Mouse (Mus musculus) neural tube, embryonic 12.5 days (tissue): ENCODE results near the gene Tacr2. TPM values are rescaled to one million over a fixed set of nuclear protein-coding genes. Genes with fewer than 3 reads are reported as not detected.

ENCODE experiments used
- ATAC-seq: fragments of 200-750 bp; cut with Nextera tagmentation; 2 replicates; pipeline ENCODE4 v1.8.0; 2017; ENCODE audit warnings: low read depth, mild to moderate bottlenecking, moderate TSS enrichment, moderate library complexity; ENCODE audit not compliant: low FRiP score
- H3K27ac ChIP-seq: fragments of 300-500 bp; sonication (generic); 2 replicates; pipeline ENCODE4 v1.5.1; 2016
- H3K27me3 ChIP-seq: fragments of 300-500 bp; sonication (generic); replicated peaks from 2 replicates; pipeline ENCODE4 v1.6.1; 2016; ENCODE audit warnings: mild to moderate bottlenecking
- H3K36me3 ChIP-seq: fragments of 300-500 bp; sonication (generic); 2 replicates; pipeline ENCODE4 v1.6.1; 2016; ENCODE audit warnings: mild to moderate bottlenecking
- H3K4me1 ChIP-seq: fragments of 300-500 bp; sonication (generic); 2 replicates; pipeline ENCODE4 v1.6.1; 2016
- H3K4me2 ChIP-seq: fragments of 300-500 bp; sonication (generic); replicated peaks from 2 replicates; pipeline ENCODE4 v1.6.1; 2016; ENCODE audit warnings: mild to moderate bottlenecking
- H3K4me3 ChIP-seq: fragments of 300-500 bp; sonication (generic); 2 replicates; pipeline ENCODE4 v1.5.1; 2016
- H3K9ac ChIP-seq: fragments of 300-500 bp; sonication (generic); 2 replicates; pipeline ENCODE4 v1.6.1; 2016; ENCODE audit warnings: mild to moderate bottlenecking
- H3K9me3 ChIP-seq: fragments of 300-500 bp; sonication (generic); 2 replicates; pipeline ENCODE4 v1.6.1; 2016; ENCODE audit warnings: mild to moderate bottlenecking
- WGBS: fragments of 180-500 bp; shearing (Covaris S2); methylation state at CpG from one replicate; pipeline ENCODE4 v1.1.7; 2016; 5-methylcytosine and 5-hydroxymethylcytosine counted together
- polyA plus RNA-seq: library from polyadenylated mRNA; unstranded; fragments of >200 nt; fragmentation: Nextera tagmentation; extraction: Ambion mirVana; gene quantifications from 2 replicates; pipeline ENCODE4 v1.2.1, GENCODE M21; 2016

Gene Tacr2
- not detected in 2 replicates for polyA plus RNA-seq

DNA sequence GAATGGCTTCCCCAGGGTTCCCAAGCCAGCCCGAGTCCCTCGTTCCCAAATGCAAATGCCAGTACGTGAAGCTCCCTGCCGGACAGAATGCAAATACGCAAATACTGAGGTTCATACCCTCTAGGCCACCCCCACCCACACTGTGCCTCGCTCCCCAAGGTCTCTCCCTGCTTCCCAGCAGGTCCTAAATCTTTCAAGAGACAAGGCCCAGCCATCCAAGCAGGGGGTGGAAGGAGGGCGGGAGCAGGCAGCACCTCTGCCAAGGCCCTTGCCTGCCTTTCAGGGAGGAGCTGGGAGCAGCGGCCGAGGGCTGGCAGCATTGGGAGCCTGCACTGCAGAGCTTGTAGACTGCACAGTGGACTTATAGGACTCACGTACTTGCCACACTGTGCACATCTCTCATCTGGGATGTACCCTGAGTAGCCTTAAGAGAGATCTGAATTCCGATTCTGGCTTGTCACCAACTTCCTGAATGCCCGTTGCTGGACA is at the start of gene Tacr2:
Gene Tacr2 (plus strand): TSS at position 439 of the 489 bp plus-strand sequence.
- H3K27me3 ChIP-seq = no peaks in the 10 kb centered on the region
- H3K9me3 ChIP-seq = no peaks in the 10 kb centered on the region
- 52% methylated on average over 12 of the region's 12 CpGs for WGBS
- H3K36me3 ChIP-seq = no peaks in the 10 kb centered on the region
- no peak for ATAC-seq
- no peak within 1 kb of the TSS for H3K9ac ChIP-seq
- no peak within 1 kb of the TSS for H3K4me3 ChIP-seq
- no peaks in the 10 kb centered on the region for H3K4me1 ChIP-seq
- H3K27ac ChIP-seq = no peak within 1 kb of the TSS
- no peak within 1 kb of the TSS for H3K4me2 ChIP-seq

DNA sequence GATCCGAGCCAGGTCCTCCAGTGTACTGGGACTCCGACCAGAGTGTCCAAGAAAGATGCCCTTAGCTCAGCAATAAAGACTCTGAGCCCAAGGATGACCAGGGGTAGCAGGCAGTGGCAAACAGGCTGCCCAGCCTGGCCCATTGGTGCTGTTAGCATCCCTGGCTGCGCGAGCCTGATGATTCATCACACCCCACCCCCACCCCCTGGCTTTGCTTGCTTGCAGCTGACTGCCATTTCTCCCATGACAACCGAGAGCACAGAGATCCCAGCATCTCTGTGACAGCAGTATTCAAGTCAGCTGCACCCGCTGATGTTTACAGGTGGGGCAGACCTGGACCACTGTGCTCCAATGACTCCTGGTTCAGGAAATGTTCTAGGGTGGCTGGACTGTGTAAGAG is 49.7 kb upstream of the Tacr2 start:
- Histone ChIP-seq H3K9me3 (no peaks in the 10 kb centered on the region), H3K4me1 (no peaks in the 10 kb centered on the region), H3K36me3 (no peaks in the 10 kb centered on the region), H3K27me3 (no peaks in the 10 kb centered on the region), H3K4me3 (no peak overlapping the region), H3K9ac (no peak overlapping the region), H3K4me2 (no peak overlapping the region), H3K27ac (no peak overlapping the region)
- ATAC-seq = no peak
- 89% methylated on average over 6 of the region's 6 CpGs for WGBS

DNA sequence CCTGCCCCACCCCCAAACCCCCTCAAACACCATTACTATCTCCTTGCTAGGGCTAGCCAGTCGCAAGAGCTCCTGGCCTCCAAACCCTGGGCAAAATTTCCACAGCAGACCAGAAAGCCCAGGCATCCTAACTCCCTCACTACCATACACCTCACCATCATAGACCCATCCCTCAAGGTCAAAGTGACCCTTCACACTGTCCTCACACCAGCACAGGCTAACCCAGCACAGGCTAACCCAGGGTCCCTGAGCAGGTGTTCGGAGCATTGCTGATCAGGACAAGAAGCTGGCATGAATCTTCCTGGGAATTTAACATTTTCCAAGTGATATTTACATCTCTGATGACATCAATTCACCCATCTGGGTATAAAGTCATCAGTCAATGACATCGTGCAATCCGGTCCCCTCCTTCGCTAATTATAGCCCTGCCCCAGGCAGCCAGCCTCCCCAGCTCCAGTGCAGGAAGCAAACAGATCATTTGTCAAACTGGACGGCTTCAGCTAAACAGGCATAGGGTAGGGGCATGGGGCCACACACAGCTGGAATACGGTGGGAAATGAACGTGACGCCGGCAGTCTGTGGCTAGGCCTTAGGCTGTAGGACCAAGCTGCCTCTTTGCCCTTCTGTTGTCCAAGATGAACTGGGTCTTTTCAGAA is 43.9 kb upstream of the Tacr2 start:
- no peak overlapping the region for H3K4me2 ChIP-seq
- H3K27ac ChIP-seq = no peak overlapping the region
- H3K4me3 ChIP-seq = no peak overlapping the region
- no peak overlapping the region for H3K9ac ChIP-seq
- 27% methylated on average over 10 of the region's 10 CpGs for WGBS
- peaks cover 12% of the 10 kb centered on the region; the same call in 1 of the 2 replicates for H3K4me1 ChIP-seq
- no peak for ATAC-seq
- no peaks in the 10 kb centered on the region for H3K9me3 ChIP-seq
- no peaks in the 10 kb centered on the region for H3K27me3 ChIP-seq
- no peaks in the 10 kb centered on the region for H3K36me3 ChIP-seq

DNA sequence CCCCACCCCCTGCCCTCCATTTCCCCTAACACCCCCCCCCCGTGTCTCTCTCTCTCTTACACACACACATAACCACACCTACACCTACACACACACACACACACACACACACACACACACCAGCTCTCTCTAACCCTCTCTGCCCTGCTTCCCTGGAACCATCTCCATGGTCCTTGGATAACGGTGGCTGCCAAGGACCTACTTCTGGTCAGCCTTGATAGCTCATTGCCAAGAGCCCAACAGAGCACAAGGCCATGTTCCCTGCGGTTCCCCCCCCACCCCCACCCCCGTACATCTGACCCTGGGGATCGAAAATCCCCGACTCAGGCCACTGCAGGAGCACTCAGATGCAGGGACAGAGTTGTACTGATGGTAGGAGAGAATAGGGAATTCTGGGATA is 40.9 kb upstream of the Tacr2 start:
- Histone ChIP-seq H3K4me2 (no peak overlapping the region), H3K27ac (no peak overlapping the region), H3K27me3 (no peaks in the 10 kb centered on the region), H3K9me3 (no peaks in the 10 kb centered on the region), H3K36me3 (no peaks in the 10 kb centered on the region), H3K4me1 (peaks cover 12% of the 10 kb centered on the region; the same call in 1 of the 2 replicates), H3K4me3 (no peak overlapping the region), H3K9ac (no peak overlapping the region)
- WGBS = 76% methylated on average over 6 of the region's 6 CpGs
- ATAC-seq = no peak

DNA sequence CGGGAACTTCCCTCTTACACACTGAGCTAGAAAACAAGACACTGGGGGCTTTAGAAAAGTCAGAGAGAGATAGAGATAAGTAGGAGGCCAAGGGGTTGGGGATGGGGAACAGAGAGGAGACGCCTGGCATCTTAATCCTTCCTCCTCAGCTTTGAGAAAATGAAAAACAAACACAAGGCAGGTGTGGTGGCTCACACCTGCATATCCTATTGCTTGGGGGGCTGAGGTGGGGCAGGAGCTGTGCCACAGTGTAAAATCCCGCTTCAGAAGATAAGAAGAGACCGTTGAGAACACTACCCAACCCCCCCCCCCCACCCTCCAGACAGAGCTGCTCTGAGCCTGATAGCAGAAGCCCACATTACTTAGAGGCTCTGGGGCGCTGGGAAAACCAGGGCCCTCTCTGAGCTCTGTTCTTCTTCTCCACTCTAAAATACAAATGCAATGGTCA is 37.0 kb upstream of the Tacr2 start:
- no peak overlapping the region for H3K4me3 ChIP-seq
- H3K27ac ChIP-seq = no peak overlapping the region
- no peaks in the 10 kb centered on the region for H3K9me3 ChIP-seq
- no peaks in the 10 kb centered on the region for H3K36me3 ChIP-seq
- no peak overlapping the region for H3K4me2 ChIP-seq
- WGBS = 76% methylated on average over 5 of the region's 5 CpGs
- H3K27me3 ChIP-seq = no peaks in the 10 kb centered on the region
- no peaks in the 10 kb centered on the region; the same call in 1 of the 2 replicates for H3K4me1 ChIP-seq
- ATAC-seq = no peak
- H3K9ac ChIP-seq = no peak overlapping the region

DNA sequence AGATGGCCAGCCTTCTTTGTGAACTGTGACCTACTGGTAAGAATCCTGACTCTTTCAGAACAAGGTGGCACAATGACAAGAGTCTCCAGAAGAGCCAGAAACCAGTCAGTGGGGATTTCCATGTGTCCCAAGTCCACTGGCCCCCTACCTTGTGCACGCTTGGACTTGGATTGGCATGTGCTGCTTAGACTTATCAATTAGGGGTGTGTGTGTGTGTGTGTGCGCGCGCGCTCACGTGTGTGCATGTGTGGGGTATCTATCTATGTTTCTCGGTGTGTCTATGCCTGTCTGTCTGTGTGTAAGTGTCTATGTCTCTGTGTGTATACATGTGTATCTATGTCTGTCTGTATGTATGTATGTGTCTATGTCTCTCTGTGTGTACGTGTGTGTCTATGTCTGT is 36.6 kb upstream of the Tacr2 start:
- H3K9ac ChIP-seq = no peak overlapping the region
- H3K4me1 ChIP-seq = no peaks in the 10 kb centered on the region; the same call in 1 of the 2 replicates
- H3K27me3 ChIP-seq = no peaks in the 10 kb centered on the region
- WGBS = 90% methylated on average over 8 of the region's 8 CpGs
- H3K4me2 ChIP-seq = no peak overlapping the region
- no peak overlapping the region for H3K4me3 ChIP-seq
- H3K36me3 ChIP-seq = no peaks in the 10 kb centered on the region
- no peak overlapping the region for H3K27ac ChIP-seq
- no peak for ATAC-seq
- no peaks in the 10 kb centered on the region for H3K9me3 ChIP-seq

DNA sequence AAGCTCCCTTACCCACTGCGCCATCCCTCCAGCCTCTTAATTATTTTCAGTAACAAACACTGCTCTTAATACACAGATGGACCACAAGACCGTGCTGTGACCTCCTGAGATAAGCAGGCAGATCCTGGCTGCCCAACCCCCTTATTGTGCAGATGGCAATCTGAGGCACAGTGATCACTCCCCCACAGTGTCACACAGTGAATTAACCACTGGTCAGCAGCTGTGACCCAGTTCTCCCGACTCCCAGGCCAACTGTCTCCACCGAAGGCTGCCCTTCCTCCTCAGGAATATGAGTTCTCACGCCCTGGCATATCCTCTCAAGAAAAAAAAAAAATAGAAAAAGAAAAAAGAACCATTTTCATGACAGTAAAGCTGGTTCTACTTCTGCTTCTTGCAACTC is 35.6 kb upstream of the Tacr2 start:
- H3K36me3 ChIP-seq = no peaks in the 10 kb centered on the region
- 51% methylated on average over 5 of the region's 5 CpGs for whole genome bisulfite sequencing
- no peaks in the 10 kb centered on the region for H3K27me3 ChIP-seq

DNA sequence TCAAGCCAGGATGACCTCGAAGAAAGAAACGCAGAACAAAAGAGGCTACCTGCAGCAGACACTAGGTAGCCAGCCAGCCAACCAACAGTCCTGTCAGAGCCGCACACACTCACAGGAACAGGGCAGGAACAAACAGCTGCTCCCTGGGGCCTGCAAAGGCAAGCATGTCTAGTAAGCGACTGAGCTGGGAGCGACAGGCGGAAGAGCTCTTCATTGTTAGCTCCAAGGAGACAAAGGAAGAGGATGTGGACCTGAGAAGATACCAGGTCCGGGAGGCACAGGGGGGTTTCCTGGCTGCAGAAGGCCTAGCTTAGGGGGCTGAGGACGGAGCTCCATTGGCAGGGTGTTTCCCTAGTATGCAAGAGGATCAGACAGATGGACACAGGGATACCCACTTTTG is 35.0 kb upstream of the Tacr2 start:
- Histone ChIP-seq H3K36me3 (no peaks in the 10 kb centered on the region), H3K4me3 (no peak overlapping the region), H3K4me1 (no peaks in the 10 kb centered on the region; the same call in 1 of the 2 replicates), H3K27me3 (no peaks in the 10 kb centered on the region), H3K9ac (no peak overlapping the region), H3K9me3 (no peaks in the 10 kb centered on the region), H3K27ac (no peak overlapping the region), H3K4me2 (no peak overlapping the region)
- 53% methylated on average over 8 of the region's 8 CpGs for WGBS
- no peak for ATAC-seq

More for the DNA sequence above, 35.6 kb upstream of the Tacr2 start:
- H3K4me3 ChIP-seq = no peak overlapping the region
- H3K4me2 ChIP-seq = no peak overlapping the region
- H3K4me1 ChIP-seq = no peaks in the 10 kb centered on the region; the same call in 1 of the 2 replicates
- no peaks in the 10 kb centered on the region for H3K9me3 ChIP-seq
- no peak for ATAC-seq
- no peak overlapping the region for H3K9ac ChIP-seq
- H3K27ac ChIP-seq = no peak overlapping the region

DNA sequence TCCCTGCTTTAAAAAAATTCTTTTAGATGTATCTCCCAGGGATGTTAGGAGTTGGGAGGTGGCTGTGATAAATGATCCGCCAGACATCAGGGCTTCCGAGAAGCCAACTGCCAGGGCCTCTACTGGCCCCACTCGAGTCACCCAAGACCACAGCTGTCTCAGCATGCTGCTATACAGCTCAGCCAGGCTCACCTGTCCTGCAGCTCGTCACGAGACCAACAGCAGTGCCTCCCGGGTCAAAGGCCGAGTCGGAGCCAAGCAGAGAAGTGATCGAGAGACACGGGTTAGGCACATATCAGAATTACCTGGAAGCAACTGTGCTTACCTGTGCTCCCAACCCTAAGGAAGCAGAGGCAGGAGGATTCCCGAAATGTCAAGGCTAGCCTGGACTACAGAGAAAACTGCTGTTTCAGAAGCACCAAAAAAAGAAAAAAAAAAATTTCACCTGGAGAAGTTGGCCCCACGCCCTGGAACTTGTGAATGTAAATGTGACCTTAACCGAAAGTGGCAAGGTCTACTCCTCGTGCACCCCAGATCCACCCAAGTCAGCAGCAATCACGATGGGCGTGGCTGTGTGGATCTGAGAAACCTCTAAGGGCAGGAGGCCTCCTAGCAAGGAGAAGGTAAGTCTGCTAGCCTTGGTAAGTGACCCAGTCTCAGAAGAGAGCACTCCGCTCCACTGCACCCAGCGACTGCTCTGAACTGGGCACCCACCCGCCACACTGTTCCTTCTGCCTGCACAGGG is 34.0 kb upstream of the Tacr2 start:
- ATAC-seq = no peak
- no peaks in the 10 kb centered on the region for H3K36me3 ChIP-seq
- H3K9me3 ChIP-seq = no peaks in the 10 kb centered on the region
- H3K27ac ChIP-seq = no peak overlapping the region
- no peak overlapping the region for H3K4me2 ChIP-seq
- H3K4me1 ChIP-seq = no peaks in the 10 kb centered on the region; the same call in 1 of the 2 replicates
- no peaks in the 10 kb centered on the region for H3K27me3 ChIP-seq
- no peak overlapping the region for H3K9ac ChIP-seq
- 89% methylated on average over 19 of the region's 19 CpGs for WGBS
- H3K4me3 ChIP-seq = no peak overlapping the region

DNA sequence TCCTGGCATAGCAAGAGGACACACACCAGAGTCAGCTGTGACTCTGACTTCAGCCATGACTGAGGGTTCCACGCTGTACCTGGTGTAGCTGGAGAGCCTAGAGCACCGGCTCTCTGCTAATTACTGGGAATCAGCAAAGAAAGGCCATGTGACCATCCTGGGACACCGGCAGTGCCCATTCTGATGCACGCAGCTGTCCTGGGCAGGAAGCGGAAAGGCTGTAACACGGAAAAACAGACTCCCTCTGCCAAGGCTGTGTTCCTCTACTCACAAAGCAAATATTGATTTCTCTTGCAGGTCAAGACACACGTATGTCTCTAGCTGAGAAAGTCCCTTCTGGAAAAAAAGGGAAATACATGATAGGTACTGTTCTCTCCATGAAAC is 33.5 kb upstream of the Tacr2 start:
- Histone ChIP-seq H3K4me1 (no peaks in the 10 kb centered on the region; the same call in 1 of the 2 replicates), H3K9me3 (no peaks in the 10 kb centered on the region), H3K27ac (no peak overlapping the region), H3K9ac (no peak overlapping the region), H3K4me2 (no peak overlapping the region), H3K4me3 (no peak overlapping the region), H3K36me3 (no peaks in the 10 kb centered on the region), H3K27me3 (no peaks in the 10 kb centered on the region)
- ATAC-seq = no peak
- 76% methylated on average over 7 of the region's 7 CpGs for WGBS

DNA sequence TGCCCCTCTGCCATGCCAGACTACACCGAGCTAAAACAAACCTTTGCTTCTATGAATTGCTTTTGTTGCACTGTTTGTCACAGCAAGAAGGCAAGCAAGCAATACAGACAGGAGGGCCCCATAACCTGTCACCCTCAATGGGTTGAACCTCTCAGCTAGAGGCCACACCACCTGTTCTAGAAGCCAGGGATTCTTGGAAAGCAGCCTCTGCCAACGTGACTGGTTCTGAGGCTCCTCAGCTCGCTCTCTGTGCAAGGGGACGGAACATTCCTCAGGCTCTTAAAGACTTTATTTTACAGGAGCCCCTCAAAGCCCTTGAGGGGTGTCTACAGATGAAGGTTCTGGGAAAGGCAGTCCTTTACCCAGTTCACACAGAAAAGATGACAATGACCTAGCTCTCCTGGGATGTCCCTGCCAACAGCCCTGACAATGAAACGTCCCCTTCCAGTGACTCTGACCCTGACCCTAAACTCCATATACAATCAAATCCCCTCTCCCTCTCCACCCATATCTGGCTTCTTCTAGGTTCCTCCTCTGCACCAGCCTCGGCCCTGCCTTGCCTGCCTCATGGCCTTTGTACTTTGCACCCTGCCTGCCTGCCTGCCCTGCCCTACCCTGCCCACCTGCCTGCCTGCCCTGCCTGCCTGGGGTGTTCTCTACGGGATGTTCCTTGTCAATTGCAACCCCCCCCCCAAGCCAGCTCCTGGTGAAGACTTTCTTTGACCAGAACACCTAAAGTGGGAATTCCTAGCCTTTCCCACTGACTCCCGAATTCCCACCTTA is 31.3 kb upstream of the Tacr2 start:
- H3K9ac ChIP-seq = no peak overlapping the region
- no peaks in the 10 kb centered on the region for H3K36me3 ChIP-seq
- no peaks in the 10 kb centered on the region for H3K9me3 ChIP-seq
- 81% methylated on average over 8 of the region's 8 CpGs for WGBS
- H3K4me2 ChIP-seq = no peak overlapping the region
- no peak for ATAC-seq
- no peaks in the 10 kb centered on the region for H3K27me3 ChIP-seq
- H3K4me3 ChIP-seq = no peak overlapping the region
- no peaks in the 10 kb centered on the region; the same call in 1 of the 2 replicates for H3K4me1 ChIP-seq
- H3K27ac ChIP-seq = no peak overlapping the region

DNA sequence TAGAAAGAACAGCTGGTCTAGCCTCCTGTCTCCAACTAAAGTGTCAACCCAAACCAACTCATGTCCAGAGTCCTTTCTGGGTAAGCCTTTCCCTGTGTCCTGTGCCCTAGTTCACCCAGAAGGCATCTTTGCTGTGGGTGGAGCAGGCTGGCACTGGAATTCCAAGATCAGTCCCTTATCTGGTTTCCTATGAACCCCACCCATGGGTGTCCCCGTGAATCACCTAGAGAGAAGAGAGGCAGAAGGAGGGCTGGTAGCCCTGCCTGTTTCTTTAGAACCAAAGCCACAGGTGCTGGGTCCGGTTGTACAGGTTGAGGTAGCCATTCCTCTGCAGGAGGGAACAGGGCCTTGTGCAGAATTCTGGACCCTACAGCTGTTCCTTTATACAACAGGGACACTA is 30.6 kb upstream of the Tacr2 start:
- Histone ChIP-seq H3K4me2 (no peak overlapping the region), H3K27ac (no peak overlapping the region), H3K9ac (no peak overlapping the region), H3K4me3 (no peak overlapping the region), H3K36me3 (no peaks in the 10 kb centered on the region), H3K27me3 (no peaks in the 10 kb centered on the region), H3K9me3 (no peaks in the 10 kb centered on the region), H3K4me1 (no peaks in the 10 kb centered on the region; the same call in 1 of the 2 replicates)
- ATAC-seq = no peak
- WGBS = 91% methylated on average over 2 of the region's 2 CpGs
